Mouse (Mus musculus) R1 (cell line): ENCODE measurements around the gene Galnt16.

Source experiments
- DNase-seq: peaks from one replicate; pipeline ENCODE4 v3.0.0-alpha.2; 2018; ENCODE audit warnings: low read depth, low spot score

Galnt16 gene

DNA sequence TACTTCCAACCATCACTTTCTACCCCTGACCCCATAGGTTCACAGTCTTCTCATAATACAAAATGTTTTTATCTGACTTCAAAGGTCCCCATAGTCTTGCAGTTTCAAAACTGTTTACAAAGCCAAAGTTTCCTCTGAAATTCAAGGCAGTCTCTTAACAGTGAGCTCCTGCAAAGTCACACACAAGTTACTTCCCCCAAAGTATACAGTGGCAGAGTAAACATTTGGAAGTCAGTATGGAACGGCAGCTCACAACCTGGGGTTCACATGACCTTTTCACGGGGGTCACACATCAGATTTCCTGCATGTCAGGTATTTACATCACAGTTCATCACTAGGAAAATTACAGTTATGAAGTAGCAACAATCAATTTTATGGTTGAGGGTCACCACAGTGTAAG, 145.9 kb downstream of the Galnt16 start:
- no peak for DNase-seq

DNA sequence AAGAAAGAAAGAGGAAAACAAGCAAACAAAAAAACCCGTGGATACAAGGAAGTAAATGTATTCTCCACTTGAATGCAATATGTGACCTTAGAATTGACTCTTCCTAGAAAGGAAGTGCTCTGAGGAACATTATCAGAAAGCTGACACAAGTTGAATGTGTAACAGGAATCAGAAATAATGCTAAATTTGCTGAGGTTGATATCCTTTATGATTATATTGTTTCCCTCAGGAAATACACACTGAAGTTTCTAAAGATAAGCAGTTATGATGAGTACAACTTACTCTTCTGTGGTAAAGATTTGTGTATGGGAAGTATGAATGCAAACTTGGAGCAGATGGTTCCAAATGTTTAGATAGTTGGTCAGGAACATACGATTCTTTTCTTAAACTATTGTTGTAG, 150.3 kb downstream of the Galnt16 start:
- no peak for DNase-seq

DNA sequence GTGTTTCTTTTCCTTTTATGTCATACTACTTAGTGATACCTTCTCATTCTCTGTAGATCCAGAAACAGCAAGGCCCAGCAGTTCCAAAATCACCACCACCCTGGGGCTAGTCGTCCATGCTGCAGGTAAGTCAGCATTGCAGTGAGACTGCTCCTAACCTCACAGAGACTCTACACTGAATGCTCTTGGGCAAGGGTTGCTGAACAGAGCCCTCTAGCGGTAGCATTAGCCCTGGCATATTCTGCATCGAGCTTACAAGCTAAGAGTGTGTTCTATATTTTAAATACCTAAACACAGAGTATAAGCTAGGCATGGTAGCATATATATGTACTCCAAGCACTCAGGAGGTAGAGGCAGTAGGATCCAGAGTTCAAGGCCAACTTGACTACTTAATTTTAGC, 155.1 kb downstream of the Galnt16 start:
- peak; percentile 64 for DNase-seq
